Comparison of ENCODE assay signal across 26 mouse cellular contexts in genomic region chr16:48805412-48805811, GRCm38 (mm10). TPM values are rescaled to one million over a fixed set of nuclear protein-coding genes. Genes with fewer than 3 reads are reported as not detected.
"Had no signal": no experiment of that assay in that cellular context is flagged by ENCODE, and none has a peak within 500 bp of the region (broad histone marks: within the 10 kb centered on the region; RNA-seq: fewer than 3 reads in every experiment).

No protein-coding gene starts in this region.

- DNase-seq: cerebellum, adult 8-10 months; cerebellum, adult 9-10 months; cerebellum, adult 9-11 months; cerebellum, postnatal 10 days; cerebellum, postnatal 14 days; cerebellum, postnatal 25 days; cerebellum, postnatal 36 days; embryo, embryonic 11 days; forebrain, postnatal 0 days; gastrocnemius, adult 2 months; gastrocnemius, postnatal 10 days; gastrocnemius, postnatal 14 days; gastrocnemius, postnatal 25 days; gastrocnemius, postnatal 36 days; heart, adult 11 months; heart, adult 18-20 months; heart, adult 2 months had no signal

- ATAC-seq: forebrain, embryonic 13.5 days; forebrain, embryonic 14.5 days; forebrain, embryonic 15.5 days; forebrain, embryonic 16.5 days; forebrain, postnatal 0 days had no signal

RNA-seq across cellular contexts. Expression of gene Retnlb, which starts 11.2 kb away (rescaled TPM):
- total RNA-seq: common myeloid progenitor, adult 5-6 weeks; forebrain, postnatal 0 days; gastrocnemius, adult 18-20 months; gastrocnemius, adult 2 months; gastrocnemius, postnatal 10 days; gastrocnemius, postnatal 14 days; gastrocnemius, postnatal 25 days; gastrocnemius, postnatal 36 days; gastrocnemius, postnatal 4 days; granulocyte monocyte progenitor cell, adult 5-6 weeks; heart, adult 18-20 months; heart, adult 2 months; heart, adult 8-10 months had no signal

RNA-seq across cellular contexts. Expression of gene Trat1, which starts 33.6 kb away (rescaled TPM):
- total RNA-seq: gastrocnemius, adult 18-20 months; gastrocnemius, adult 2 months; gastrocnemius, postnatal 10 days; gastrocnemius, postnatal 14 days; gastrocnemius, postnatal 25 days; gastrocnemius, postnatal 4 days; heart, adult 8-10 months had no signal

RNA-seq across cellular contexts. Expression of gene Retnla, which starts 36.9 kb away (rescaled TPM):
- total RNA-seq: common myeloid progenitor, adult 5-6 weeks; forebrain, postnatal 0 days; gastrocnemius, postnatal 4 days; granulocyte monocyte progenitor cell, adult 5-6 weeks had no signal
